Mouse (Mus musculus) thymus, adult 18-20 months (tissue): Measurements from ENCODE around the gene Mslnl.

Experiments
- DNase-seq, 2 experiments: peaks; one replicate each; pipeline ENCODE4 v3.0.0; 2022; ENCODE audit warnings: mixed read lengths in 2 of 2

Mslnl gene

DNA sequence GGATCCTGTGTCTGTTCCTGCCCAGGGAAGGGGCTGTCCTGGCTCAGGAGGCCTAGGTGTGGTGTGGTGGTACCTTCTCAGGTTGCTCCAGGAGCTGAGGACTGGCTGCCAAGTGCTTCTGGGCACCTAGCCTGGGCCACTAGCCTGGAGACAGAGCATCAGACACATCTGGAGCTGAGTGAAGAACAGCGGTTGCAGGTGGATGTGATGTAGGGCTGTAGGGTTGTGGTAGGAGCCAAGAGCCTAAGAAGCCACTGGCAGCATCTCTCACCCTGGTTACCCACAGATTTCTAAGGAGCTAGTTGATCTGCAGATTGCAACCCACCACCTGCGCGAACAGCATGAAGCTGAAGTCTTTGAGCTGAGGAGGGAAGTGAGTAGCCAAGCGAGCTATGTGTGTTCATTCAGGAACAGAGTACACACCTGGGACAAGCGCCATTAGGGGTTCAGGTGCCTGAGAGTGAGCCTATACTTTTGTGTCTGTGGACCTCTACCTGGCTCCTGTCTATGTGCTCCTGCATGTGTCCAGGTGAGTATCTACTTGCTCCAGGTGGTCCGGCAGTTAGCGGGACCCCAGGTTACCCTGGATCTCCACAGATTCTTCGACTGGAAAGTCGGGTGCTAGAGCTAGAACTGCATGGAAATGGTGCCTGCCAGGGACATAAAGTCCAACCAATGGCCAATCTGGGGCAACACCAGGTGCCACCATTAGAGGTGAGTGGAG lies 51.1 kb downstream of the Mslnl start:
- no peak for DNase-seq

DNA sequence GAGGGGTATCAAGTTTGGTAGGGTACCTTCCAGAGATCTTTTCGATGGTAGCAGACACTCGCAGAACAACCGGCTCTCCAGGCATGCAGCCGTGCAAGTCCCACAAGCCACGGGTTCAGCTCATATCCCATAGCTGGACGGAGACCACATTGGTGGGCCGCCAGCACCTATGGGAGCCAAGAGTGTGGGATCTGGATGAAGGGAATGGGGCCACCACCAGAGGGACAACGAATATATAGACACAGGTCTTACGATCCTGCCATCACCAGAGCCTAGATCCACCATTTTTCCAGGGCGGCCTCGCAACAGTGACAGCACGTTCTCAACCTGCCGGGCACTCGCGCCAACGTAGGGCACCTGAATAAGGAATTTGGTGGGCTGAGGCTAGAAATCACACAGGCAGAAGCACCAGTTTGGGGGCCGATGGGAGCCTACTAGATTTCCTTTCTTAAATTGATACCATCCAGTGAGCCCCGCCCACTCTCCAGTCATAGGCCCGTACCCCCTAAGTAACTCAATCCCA lies 55.5 kb downstream of the Mslnl start:
- DNase-seq = peak in 1 of 2 experiments; percentile 35

DNA sequence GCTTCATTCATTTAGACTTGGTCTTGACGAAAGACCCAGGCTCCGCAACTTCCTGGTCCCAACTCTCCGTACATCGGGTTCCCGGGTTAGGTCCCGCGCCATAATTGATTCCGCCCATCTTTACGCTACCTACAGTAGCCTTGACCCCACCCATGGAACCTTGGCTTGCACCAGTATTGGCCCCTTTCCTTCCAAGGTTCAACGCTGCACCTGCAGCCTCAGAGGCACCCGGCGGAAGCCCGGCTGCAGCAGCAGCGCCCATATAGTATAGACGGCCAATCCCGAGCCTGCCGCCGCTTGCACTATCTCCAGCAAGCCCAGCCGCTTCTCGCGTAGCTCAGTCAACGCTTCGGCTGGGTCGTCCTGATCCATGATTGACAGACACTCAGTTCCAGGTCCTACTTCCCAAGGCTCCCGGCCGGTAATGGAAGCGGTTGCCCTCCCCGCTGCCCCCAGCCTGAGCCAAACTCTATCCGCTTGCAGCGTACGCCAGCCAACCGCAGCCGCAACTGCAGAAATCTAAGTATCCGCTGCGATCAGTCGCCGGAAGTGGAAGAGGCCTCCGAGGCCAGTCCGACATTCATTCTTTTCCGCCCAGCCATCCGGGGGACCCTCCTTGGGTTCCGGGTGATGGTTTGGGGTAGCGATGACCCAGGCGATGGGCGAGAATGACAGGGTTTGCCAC lies 56.1 kb downstream of the Mslnl start:
- peak; percentile 63 to 76 for DNase-seq

DNA sequence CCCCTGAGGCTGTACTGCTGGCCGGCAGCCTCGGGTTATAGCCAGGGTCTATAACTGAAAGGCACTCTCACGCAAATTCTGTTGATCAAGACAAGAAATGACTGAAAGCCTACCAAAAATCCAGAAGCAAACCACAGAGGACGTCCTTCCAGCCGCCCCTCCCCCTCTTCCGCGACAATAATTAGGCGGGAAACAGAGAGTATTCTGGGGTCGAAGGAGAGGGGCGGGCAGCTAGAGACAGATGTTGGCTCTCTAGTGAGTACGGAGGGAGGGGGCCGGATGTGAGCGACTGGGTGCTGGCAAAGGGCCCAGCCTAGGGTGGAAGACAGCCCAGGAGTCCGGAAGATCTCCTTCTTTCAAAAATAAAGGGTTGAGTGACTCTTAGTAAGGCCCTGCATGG lies 56.8 kb downstream of the Mslnl start, which contains the start of gene Fam173a:
Gene Fam173a, minus strand, starts transcription at position 287 of the 400 bp plus-strand sequence.
- DNase-seq = peak; percentile 76 to 81

DNA sequence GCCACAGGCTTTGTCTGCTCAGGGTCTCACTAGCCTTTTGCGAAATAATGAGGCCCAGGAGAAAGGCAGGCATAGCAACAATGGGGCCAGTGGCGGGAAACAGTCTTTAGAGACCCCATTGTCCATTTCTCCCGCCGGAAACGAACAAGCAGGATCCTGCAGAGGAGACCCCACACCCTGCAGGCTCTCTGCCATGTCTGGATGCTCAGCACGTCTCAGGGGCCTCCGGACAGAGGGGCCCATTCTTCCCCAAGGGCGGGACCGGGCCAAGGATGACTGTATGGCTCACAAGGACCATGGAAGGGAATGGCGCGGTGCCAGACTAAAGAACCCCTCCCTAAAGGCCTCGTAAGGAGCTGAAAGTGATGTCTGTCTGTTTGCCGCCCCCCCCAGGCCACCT lies 58.4 kb downstream of the Mslnl start:
- DNase-seq = no peak

DNA sequence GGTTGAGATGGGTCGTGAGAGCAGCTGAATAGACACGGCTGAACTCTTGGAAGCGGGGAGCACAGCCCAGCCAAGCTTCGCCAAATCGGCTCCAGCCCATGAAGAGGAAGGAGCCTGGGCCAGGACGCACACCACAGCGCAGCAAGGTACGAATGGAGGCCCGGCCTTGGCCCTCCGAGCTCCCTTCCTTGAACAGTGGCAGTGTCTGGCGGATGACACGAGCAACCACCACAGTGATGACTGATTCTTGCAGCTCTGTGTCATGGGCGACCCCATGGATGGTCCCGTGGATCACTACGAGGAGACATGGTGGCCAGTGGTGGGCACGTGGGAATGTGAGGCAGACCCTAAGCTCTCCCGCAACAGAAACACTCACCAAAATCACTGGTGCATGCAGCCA lies 59.2 kb downstream of the Mslnl start:
- no peak for DNase-seq

DNA sequence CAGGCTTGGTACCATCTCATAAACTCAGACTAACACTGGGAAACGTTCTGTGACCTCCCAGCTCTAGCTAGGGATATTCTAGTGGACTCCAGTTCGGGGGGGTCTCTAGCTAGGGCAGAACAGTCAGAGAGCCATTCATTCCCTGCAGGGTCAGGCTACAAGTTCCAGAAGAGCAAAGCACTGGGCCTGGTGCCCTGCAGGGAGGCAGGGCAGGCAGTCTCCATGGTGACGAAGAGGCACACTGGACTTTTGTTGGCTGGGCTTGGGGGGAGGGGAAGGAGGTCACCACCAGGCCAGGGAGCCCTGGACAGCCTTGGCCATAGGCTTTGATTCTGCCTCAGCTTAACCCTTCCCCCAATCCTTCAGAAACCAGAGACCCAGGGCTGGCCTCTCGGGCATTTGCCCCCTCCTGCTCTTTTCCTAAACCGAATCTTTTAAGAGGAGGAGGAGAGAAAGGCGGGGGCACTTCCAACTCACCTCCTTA lies 59.8 kb downstream of the Mslnl start, which contains the start of gene AC134908.4:
Gene AC134908.4, minus strand, starts transcription at position 51 of the 484 bp plus-strand sequence.
- no peak for DNase-seq

DNA sequence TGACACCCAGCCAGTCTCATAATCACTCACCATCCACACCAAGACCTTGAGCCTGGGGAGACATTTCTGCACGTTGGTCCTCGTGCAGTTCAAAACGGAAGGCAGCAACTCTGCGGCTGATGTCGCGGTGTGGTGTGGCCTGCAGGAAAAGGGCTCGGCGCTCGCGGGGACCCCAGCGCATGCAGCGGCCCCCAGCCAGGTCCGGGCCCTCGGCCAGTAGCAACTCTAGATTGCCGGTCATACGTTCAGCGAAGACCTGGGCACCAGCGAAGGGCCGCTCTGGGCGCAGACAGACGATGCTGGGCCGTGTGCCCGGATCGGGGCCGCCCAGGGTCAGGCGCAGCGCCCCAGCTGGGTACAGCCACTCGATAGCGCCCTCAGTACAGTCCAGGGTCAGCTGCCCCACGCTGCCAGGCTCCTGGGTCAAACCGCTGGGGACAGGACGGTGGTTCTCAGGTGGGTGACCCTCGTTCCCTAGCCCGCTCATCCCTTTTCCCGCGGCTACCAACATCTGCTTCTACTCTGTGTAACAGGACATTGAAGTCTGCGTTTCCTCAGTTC lies 60.4 kb downstream of the Mslnl start:
- no peak for DNase-seq

DNA sequence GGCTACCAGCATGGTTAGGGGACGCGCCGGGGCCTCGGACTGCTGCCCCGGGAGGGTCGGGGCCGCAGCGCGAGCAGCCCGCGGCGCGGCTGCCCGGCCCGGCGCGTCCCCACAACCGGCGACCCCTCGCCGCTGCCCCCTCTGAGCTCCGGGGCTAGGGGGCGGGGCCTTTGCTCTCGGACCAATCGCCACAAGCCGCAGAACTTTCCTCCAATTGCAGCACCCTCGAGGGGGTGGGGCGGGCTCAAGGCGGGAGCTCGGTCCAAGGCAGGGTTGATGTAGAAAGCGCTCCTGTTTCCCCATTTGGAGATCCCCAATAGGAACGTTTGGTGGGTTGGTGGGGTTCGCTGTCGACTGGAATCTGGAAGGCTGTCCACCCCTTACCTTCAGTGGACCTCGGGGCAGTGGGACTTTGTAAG lies 61.1 kb downstream of the Mslnl start, which contains the start of gene Metrn:
Gene Metrn, minus strand, starts transcription at position 186 of the 419 bp plus-strand sequence.
- DNase-seq = peak; percentile 84 to 87
